Mouse (Mus musculus): Measurements from ENCODE around the gene Olfr198.

- TF ChIP-seq POLR2A (IDR thresholded peaks at IDR 0.05; ENCODE audit: extremely low read depth, insufficient read depth, low read length): no peak
- no peak for TF ChIP-seq CTCF (IDR thresholded peaks at IDR 0.05; ENCODE audit: low read depth, low read length)
These were observed 46.4 kb upstream of the Olfr198 start for GRCm38 (mm10) chr16:59249684-59250083.
